Mouse (Mus musculus) embryo, embryonic 11.5 days (tissue): ENCODE data around the gene Trio.

Source experiments
- DNase-seq: peaks from one replicate; pipeline ENCODE4 v3.0.0-alpha.2; 2012; ENCODE audit warnings: low read depth, low spot score

Trio gene

DNA sequence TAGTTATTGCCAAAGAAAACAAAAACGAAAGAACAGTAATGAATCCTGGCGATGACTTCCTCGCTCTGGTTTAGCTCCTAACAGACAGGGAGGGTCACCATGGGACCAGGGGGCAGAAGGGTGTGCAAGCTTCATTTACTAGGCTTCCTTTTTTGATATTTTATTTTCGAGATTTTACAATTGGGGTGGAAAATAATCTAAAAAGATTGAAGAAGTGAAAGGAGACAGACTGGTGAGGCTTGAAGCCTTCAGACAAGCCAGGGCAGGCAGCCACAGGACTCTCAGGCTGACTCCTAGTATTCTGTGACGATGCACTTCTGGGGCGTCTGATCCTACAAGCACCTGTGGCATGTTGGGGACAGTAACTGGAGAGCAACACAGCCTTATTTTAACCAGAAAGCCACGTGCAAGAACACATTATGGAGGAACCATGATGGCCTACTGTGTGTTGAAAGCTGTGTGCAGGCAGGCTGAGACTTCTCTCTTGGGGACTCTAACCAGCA, 253.5 kb downstream of the Trio start:
- DNase-seq, result no peak

DNA sequence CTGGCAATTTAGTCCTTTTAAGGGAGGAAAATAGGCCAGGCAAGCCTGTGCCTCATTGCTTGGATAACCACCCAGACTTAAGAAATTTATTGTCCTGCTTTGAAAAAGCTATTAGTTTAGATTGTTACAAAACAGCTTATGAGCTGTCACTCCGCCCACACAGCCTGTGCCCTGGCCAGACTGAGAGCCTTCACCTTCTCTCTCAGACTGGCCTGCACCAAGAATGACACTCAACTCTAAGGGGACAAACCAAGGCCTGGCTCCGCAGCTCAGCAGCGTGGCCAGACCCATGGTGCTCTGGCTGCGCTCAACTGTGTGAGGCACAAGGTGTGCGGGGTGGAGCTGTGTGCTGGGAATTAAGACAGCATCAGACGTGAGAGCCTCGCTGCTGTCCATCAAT, 254.1 kb downstream of the Trio start:
- no peak for DNase-seq

DNA sequence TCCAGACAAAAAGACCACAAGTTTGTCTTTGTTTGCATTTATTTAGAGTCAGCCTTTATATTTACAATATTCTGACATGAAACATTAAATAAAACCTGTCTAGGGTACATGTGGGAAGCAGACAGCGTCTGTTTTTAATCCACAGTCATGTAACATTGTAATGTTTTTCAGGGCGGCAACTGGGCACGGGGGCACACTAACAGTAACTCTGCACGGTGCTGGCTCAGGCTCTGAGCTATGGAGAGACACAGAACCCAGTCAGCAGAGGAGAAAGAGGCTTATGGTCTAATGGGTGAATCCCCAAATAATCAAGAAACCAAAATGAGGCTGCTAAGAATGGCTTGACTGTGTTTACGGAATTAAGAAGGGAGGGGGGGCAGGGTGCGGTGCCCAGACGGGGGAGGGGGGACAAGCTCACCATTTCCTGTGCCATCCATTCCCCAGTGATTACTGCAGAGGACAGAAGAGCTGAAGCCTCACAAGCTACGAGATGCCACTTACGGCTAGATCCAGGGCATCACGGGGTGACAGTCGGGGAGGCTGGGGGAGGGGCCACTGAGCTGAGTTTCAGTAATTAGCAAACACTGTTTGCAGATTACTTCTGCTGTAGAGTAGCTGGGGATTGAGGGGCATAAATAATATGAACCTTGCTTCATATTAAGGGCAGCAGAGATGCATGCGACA, 255.0 kb downstream of the Trio start:
- no peak for DNase-seq

DNA sequence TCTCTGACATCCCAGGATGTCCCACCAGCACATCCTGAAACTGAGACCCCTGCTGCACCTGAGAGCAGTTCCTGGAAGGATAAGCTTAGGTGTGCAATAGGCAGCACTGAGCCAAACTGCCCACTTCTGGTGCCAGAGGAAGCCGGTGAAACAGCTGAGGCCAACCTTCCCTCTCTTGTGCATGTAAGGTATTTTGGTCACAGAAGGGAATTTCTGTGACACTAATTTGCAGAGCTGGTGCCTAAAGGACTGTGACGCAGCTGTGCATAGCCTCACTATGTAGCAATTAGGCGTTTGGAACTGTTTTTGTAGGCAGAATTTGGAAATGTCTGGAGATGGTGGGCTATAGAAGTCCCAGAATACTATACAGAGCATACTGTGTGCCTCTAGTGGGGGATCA, 264.2 kb downstream of the Trio start:
- no peak for DNase-seq

DNA sequence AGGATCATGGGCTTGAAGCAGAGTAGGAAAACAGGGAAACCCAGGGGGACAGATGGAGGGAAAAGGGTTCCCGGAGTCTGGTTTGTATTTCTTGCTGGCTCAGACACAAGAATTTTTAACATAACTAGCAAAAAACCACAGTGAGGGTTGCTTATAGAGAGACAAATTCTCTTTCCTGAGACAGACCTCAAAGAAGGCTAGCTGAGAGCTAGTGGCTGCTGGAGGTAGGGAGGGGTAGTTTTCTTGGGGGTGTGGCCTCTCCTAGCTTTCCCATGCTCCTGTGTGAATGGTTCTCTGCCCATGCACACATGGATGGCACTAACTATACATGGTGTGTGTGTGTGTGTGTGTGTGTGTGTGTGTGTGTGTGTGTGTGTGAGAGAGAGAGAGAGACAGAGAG, 265.0 kb downstream of the Trio start:
- DNase-seq, result no peak

DNA sequence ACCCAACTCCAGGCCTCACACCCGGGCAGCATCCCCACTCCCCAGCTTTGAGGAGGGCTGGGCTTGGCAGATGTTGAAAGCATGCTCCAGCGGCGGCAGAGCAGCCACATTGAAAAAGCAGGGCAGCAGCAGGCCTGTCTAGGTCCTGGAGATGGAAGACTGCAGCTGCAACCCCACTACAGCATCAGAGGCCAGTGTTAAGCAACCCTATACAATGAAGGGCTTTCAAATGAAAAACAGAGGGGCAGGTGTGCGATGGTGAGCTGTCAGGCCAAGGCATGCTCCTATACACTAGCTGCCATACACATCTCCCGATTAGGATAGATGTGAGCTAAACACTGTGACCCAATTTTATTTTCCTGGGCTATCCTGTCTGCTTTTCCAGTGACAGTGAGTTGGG, 265.8 kb downstream of the Trio start:
- DNase-seq, result no peak

DNA sequence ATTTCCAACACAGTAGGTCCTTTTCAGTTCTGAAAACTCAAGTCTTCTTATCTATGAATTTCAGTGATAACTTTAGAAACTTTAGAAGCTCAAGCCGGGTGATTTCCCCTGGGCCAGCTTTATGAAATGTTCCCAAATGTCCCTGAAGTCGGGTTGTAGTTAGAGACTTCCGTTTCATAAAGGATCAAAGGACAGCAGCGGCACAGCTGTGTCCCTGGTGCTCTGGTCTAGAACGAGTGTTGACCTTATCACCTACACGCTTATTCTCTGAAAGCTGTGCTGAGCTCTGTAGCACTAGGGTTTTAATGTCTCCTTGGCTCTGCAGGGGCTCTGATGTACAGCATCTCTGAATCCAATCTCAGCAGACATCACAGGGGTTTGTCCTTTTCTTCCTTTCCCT, 267.0 kb downstream of the Trio start:
- no peak for DNase-seq

DNA sequence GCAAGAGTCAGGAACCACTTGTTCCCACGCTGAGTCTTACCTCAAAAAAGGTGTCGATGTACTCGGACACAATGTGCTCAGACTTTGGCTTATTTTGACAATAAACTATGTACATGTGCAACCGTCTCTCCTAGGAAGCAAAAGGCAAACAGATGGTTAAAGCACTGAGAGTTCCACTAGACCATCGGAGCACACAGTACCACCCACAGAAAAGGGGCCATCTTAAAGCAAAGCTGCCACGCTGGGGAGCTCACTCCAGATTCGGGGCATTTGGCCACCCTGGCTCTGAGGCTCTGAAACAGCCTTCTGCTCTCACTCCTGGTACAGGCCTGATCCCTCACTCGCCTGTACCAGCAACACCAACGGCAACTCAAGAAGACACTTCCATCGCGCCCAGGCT, 269.2 kb downstream of the Trio start:
- DNase-seq, result no peak

DNA sequence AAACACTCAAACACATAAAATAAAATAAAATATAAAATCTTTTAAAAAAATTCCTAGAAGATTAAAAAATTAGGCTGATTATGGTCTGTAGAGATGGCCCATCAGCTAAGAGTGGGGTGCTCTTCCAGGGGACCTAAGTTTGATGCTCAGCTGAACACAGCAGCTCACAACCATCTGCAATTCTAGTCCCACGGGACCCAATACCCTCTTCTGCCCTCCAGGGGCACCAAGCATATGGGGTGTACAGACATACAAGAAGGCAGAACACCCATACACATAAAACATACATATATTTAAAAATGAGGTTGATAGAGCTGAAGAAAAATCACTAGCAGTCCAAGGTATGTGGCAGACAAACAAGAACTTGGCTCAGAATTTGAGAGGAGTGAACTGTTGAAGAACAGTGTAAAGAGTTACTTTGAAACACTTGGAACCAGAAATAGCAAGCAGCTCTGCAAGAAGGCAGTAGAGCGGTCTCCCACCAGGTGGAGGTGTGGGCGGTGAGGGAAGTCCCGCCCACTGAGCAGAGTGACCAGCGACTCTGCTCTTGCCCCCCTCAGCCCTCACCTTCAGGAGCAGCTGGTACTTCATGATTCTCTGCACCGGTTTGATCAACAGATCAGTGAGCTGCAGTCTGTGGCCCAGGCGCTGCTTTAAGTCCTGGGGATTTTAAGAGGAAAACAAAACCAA, 270.9 kb downstream of the Trio start:
- DNase-seq, result no peak

DNA sequence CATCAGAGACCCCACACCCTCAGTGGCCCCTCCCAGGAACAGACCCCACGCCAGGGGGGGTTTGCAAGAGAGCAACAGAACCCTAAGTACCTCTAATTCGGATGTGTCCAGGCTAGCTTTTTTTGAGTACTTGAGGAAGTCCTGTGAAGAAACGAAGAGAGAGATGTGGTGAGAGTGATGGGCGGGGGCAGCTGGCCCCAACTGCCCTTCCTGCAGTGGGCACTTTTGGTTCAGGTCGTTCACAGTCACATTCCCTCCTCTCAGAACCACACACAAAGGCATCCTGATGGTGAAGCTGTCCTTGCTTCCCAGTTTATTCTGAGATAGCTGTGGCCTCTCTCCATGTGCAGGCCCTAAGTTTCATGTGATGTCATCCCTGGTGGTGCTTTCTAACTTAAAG, 271.7 kb downstream of the Trio start:
- DNase-seq, result no peak

DNA sequence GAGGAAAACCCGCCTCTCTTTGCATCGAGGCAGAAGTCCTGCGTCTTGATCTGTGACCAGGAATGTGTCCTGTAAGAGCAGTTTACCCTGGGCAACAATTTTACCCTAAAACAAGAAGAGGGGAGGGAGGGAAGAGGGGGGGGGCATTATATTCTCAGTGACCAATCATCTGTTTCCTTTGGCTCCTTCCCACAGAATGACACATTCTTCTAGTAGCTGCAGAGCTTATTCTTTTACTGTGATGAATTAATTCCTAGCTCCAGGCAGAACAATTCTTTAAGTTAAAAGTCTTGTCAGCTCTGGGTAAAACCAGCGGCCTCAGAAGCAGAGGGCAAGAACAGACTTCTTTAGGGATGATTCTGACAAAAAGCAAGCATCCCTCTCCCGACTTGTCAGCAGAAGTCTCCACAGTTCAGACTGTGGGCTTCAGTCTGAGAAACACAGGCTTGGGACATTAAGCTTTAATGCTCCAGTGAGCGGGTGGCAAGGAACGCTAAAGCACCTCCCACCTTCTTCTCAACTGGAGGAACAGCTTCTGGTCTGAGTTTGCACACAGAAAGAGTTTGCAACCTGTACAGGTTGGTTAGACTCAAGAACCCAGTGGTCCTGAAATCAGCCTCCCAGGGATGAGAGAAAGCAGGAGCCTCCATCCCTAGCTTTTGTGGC, 272.8 kb downstream of the Trio start:
- no peak for DNase-seq

DNA sequence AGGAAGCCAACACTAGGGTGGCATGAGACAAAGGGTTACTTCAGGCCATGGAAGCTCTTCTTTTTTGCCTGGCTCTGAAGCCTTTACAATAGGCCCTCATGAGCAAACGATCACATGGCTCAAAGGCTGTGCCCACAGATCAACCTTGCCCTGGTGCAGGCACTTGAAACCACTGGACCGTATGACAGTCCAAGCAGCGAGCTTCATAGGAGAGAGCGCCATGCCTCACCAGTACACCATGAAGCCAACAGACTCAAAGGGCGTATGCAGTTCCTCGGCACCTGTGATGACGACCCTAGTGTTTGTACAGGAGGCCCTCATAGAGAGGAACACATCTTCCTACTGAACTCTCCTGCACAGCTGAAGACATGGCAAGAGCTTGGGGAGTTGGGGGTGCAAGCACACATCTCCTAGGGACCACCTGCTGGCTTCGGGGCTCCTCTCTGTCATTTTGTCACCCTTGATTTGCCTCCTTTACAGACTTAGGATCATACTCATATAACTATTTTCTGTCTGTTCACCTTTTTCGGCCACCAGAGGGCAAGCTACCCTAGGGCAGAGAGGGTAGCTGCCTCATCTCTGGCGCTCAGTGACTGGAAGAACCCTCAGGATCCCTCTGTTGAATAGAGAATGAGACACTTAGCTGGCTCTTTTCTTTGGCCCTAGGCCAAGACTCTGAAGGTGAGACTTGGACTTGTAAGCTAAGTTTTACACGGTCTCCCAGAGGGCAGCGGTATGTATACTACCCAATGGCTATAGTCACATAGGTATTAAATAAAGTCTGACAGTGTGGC, 273.8 kb downstream of the Trio start:
- DNase-seq, result peak; percentile 35

DNA sequence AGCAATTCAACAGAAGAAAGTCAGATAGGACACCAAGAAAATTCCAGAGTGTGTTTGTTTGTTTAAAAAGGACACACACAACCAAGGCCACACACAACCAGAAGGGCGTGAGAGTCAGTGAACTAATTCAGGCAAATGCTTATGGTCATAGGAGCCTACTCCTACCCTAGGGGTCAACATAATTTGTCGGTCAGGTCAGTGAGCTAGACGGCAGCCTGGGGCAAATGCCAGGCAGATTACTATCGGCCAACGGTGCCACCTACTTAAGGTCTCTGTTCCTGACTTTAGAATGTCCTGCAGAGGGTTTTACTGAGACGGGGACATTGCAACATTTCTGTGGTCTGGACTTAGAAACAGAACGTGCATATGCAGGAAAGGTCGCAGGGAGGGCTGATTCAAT, 276.9 kb downstream of the Trio start:
- no peak for DNase-seq

DNA sequence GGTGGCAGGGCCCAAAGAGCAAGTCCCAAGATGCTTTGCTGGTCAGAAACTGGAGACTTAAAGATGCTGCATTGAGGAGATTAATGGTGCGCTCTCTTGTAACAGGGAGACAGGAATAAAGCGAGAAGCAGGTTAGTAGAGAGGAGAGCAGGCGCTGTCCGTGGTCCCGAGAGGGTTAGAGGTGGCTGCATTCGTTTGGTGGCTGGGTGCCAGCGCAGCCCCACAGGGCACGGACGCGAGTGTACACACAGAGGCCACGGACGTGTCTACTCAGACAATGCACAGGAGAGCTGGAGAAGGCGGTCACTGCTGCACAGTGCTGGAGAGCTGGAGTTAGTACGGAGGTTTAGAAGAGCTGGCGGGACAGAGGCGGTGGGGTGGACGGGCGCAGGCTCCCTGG, 278.1 kb downstream of the Trio start:
- DNase-seq, result no peak

DNA sequence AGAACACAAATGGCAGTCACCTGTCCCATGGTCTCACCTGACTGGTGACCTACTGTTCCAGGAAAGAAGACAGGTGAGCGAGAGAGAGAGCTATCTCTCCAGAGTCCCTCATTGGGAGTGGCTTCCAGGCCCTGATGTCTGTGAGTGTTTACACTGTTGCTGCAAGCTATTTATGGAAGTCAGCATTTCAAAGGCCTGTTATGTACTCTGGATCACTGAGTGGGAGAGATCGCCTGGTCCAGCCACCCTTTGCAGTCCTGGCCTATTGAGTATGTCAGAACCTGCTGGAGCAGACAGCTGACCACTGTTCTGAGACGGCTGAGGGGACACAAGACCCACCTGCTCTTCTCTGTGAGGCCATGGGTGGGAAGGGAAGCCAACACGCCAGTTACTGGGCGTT, 280.7 kb downstream of the Trio start:
- no peak for DNase-seq

DNA sequence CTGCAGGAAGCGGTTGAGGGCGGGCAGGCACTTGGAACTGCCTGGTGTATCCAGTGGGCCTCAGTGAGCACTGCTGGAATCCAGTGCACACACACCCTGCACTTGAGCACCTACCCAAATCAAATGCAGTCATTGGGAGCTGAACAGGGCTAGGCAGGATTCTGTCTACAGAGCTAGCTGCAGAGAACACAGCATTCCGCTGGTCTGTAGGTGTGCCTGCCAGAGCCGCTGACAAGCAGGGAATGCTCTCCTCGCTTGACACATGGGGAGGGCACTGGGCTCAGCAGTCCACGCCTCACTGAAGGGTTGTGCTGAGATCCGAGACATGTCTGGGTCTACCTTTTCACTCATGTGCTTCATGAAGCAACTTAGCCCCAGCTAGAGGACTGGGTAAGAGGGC, 285.6 kb downstream of the Trio start:
- no peak for DNase-seq

DNA sequence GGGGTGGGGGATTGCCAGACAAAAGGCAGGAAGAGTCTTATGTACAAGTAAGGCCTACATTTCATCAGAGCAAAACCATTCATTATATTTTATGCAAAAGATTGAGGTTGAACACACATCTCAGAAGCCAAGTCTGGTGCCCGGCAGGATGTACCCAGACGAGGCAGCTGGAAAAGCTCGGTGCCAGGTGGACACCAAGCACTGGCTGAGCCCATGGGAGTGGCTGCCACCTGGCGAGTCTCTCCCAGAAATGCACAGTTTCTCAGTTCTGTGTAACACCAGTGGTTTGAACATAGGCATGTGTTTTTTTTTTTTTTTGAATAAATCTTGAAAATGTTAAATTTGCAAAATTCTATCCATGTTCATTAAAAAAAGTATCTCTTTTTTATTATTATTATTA, 293.8 kb downstream of the Trio start:
- no peak for DNase-seq

DNA sequence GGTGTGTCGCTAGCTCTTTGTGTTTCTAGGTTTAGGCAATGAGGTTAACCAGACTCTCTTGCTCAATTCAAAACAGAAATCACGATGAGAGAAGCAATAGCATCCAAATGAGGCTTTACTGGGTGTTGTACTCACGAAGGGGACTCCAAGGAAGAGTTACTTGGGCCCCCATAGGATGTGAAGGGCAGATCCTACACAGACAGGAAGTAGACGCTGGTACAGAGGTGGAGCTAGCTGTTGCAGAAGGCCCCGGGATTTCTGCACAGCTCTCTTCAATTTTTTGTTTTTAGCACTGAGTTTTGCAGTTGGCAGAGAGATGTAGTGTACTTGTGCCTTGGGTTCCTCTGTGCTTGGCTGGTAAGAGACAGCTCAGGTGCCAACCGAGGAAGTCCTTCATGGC, 299.4 kb downstream of the Trio start:
- DNase-seq, result no peak

DNA sequence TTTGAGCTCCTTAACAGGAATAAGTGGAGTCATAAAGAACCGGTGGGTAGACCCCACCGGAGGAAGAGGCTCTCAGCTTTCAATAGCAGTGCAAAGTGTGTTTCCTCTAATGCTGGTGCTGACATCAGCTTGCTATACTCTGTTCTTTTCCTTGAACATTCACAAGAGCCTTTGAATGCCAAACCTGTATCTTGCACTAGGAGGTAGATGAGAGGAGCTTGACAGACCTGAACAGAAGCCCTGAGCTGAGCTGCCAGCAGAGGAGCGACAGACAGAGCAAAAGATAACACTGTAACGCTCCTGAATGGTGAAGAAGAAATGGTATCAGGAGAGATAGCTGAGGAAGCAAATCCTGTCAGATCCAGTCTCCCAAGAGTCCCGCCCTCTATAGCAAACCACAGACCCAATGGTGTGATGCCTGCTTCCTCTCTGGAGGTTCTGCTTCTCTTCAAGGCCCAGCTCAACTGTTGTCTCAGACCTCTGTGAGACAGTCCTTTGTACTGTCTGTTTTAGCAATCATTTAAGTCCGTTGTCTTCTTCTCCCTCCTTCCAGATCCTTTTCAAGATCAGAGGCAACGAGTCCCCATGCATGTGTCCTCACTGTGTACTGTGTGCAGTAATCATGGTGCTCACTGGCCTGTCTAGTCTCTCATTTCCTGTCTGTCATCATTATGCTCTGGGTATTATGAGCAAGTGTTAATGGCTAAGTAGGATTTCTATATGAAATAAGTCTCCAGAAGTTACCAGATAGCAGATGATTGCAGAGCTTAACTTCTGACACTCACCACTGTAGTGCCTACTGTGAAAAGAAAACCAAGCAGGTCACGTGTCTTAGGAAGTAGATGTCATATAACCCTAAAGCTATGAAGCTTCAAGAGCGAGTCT, 300.6 kb downstream of the Trio start:
- DNase-seq, result no peak

DNA sequence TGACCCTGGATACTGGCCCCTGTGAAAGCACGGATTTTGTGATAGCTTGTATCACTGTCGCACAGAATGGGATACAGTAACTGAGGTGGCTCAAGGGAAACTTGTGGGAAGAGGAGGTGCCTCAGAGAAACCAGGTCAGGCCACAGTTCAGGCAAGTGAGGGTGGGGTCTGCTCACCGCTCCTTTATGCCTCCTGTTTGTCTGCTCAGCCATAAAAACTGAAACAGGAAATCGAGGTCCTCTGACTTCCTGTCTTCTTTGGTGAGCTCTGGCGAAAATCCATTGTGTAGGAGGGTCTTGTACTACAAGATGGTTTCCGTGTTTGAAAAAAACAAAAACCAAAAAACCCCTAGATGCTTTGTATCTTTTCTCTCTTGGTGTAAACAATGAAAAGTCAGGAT, 301.4 kb downstream of the Trio start:
- DNase-seq, result no peak

DNA sequence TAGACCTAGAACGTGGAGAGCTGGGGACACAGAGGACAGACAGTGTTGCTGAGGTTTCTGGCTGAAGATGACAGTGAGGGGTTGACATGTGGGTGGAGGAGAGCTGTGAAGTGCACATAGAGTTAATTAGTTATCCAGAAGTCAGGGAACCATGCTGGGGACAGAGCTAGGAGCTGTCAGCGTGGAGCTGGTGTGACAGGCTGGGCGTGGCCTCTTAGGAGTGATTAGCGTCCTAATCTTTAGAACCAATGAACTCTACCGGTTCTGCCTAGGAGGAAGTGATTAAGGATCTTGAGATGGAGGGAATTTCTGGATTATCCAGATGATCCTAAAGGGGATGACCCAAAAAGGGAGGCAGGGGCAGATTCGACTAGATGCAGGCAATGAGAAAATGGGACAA, 301.9 kb downstream of the Trio start:
- no peak for DNase-seq
